In genomic region chr2:129314880-129315279, GRCm38 (mm10) we compare ENCODE assay signal across 31 mouse cellular contexts. TPM values are rescaled to one million over a fixed set of nuclear protein-coding genes. Genes with fewer than 3 reads are reported as not detected.
DNase-seq lines count a peak whose midpoint lies in the region; ATAC-seq lines count a peak whose summit lies in the region.
"Had no signal": no experiment of that assay in that cellular context is flagged by ENCODE, and none has a peak within 500 bp of the region (broad histone marks: within the 10 kb centered on the region; RNA-seq: fewer than 3 reads in every experiment).

No protein-coding gene starts in this region.

- no peaks in the 10 kb centered on the region for H3K27me3 ChIP-seq in megakaryocyte, embryonic 14.5 days (replicated peaks)
- H3K27me3 ChIP-seq: CH12.LX; embryonic facial prominence, embryonic 13.5 days; embryonic facial prominence, embryonic 15.5 days; forebrain, embryonic 12.5 days; Patski had no signal

- H3K9me3 ChIP-seq in megakaryocyte, embryonic 14.5 days = no peaks in the 10 kb centered on the region
- H3K9me3 ChIP-seq: embryonic facial prominence, embryonic 13.5 days; embryonic facial prominence, embryonic 15.5 days; forebrain, embryonic 10.5 days; forebrain, embryonic 12.5 days; G1E had no signal

- peak; percentile 51 for ATAC-seq in granulocyte monocyte progenitor cell, adult 5-6 weeks (replicated peaks; ENCODE audit: poor library complexity, severe bottlenecking)
- ATAC-seq: forebrain, embryonic 14.5 days; Patski had no signal

- DNase-seq in heart, adult 11 months = peak; percentile 36
- no peak for DNase-seq in heart, postnatal 4 days
- peak; percentile 12 for DNase-seq in naive thymus-derived CD4-positive, alpha-beta T cell, adult 2 months (ENCODE audit: low read depth)
- DNase-seq in ovary, postnatal 14 days (ENCODE audit: low spot score) = no peak
- no peak for DNase-seq in layer of hippocampus, postnatal 10 days (ENCODE audit: low spot score in 2 of 2)
- DNase-seq in cerebellum, postnatal 14 days = no peak
- DNase-seq: adrenal gland, adult 8-10 months; adrenal gland, postnatal 14 days; adrenal gland, postnatal 36 days; B cell, adult 2 months; cerebellum, adult 11-12 months; cerebellum, adult 2 months; cerebellum, adult 9-10 months; cerebellum, postnatal 10 days; cerebellum, postnatal 36 days; embryo, embryonic 11 days had no signal

- H3K4me3 ChIP-seq in megakaryocyte, embryonic 14.5 days (replicated peaks) = peak overlapping the region; percentile 40
- H3K4me3 ChIP-seq: embryonic facial prominence, embryonic 13.5 days; embryonic facial prominence, embryonic 15.5 days; erythroblast, embryonic 14.5 days; forebrain, embryonic 10.5 days; forebrain, embryonic 12.5 days had no signal

- H3K4me1 ChIP-seq in megakaryocyte, embryonic 14.5 days = peaks cover 92% of the 10 kb centered on the region
- H3K4me1 ChIP-seq: embryonic facial prominence, embryonic 13.5 days; embryonic facial prominence, embryonic 15.5 days; forebrain, embryonic 12.5 days had no signal

- peaks cover 27% of the 10 kb centered on the region for H3K36me3 ChIP-seq in megakaryocyte, embryonic 14.5 days (replicated peaks; ENCODE audit: low read length)
- H3K36me3 ChIP-seq: embryonic facial prominence, embryonic 13.5 days; embryonic facial prominence, embryonic 15.5 days; forebrain, embryonic 10.5 days; forebrain, embryonic 12.5 days; G1E had no signal

RNA-seq across cellular contexts. Expression of gene Il1a, which starts 5.1 kb away (rescaled TPM):
- total RNA-seq in heart, postnatal 4 days (2021) = under 1 TPM in 1 of 2 experiments, not detected in 1; 0.14 TPM
- not detected in 2 replicates for total RNA-seq in granulocyte monocyte progenitor cell, adult 5-6 weeks (2014; fragmentation: Nextera tagmentation)
- not detected in 2 replicates for total RNA-seq in granulocyte monocyte progenitor cell, adult 5-6 weeks (2017)
- polyA plus RNA-seq in megakaryocyte, embryonic 14.5 days (2012; ENCODE audit: insufficient read depth, low replicate concordance) = 1.3 TPM in 1 of 2 replicates, not detected in the other
- under 1 TPM in 1 of 2 experiments, not detected in 1; 0.56 TPM for total RNA-seq in layer of hippocampus, postnatal 10 days (2021)
- total RNA-seq: adrenal gland, adult 8-10 months; common myeloid progenitor, adult 5-6 weeks had no signal
- polyA plus RNA-seq: CD4-positive, CD25-positive, alpha-beta regulatory T cell, adult 4 months; embryonic facial prominence, embryonic 11.5 days; embryonic facial prominence, embryonic 13.5 days; embryonic facial prominence, embryonic 15.5 days; erythroblast, embryonic 14.5 days; forebrain, embryonic 10.5 days; G1E had no signal

RNA-seq across cellular contexts. Expression of gene Ckap2l, which starts 17.9 kb away (rescaled TPM):
- total RNA-seq in heart, postnatal 4 days (2021) = 10 to 100 TPM; 37.8 to 45.4 TPM
- total RNA-seq in granulocyte monocyte progenitor cell, adult 5-6 weeks (2014; fragmentation: Nextera tagmentation) = 17.1 and 49.8 TPM in 2 replicates
- total RNA-seq in granulocyte monocyte progenitor cell, adult 5-6 weeks (2017) = 55.3 and 56.6 TPM in 2 replicates
- polyA plus RNA-seq in megakaryocyte, embryonic 14.5 days (2012; ENCODE audit: insufficient read depth, low replicate concordance) = 9.6 and 47.7 TPM in 2 replicates
- total RNA-seq in layer of hippocampus, postnatal 10 days (2021) = 1 to 10 TPM; 3.3 to 4.1 TPM

RNA-seq across cellular contexts. Expression of gene Il1b, which starts 56.1 kb away (rescaled TPM):
- total RNA-seq in heart, postnatal 4 days (2021) = under 1 TPM in 1 of 2 experiments, not detected in 1; 0.25 TPM
- not detected in 2 replicates for total RNA-seq in granulocyte monocyte progenitor cell, adult 5-6 weeks (2014; fragmentation: Nextera tagmentation)
- 0.52 and 4.5 TPM in 2 replicates for total RNA-seq in granulocyte monocyte progenitor cell, adult 5-6 weeks (2017)
- 2.2 and 4.8 TPM in 2 replicates for polyA plus RNA-seq in megakaryocyte, embryonic 14.5 days (2012; ENCODE audit: insufficient read depth, low replicate concordance)
- total RNA-seq in layer of hippocampus, postnatal 10 days (2021) = not detected
- polyA plus RNA-seq: activated CD4-positive, CD25-positive, alpha-beta regulatory T cell, adult 4 months; erythroblast, embryonic 14.5 days; forebrain, embryonic 10.5 days; forebrain, embryonic 12.5 days; forebrain, embryonic 14.5 days; Patski had no signal

Comparison
In these comparisons a context has a peak if more than half of its experiments do, and no peak if none do; other contexts are left out.
1. DNase-seq: peak in heart, adult 11 months (single experiment) and naive thymus-derived CD4-positive, alpha-beta T cell, adult 2 months (single experiment); none in heart, postnatal 4 days (single experiment), ovary, postnatal 14 days (single experiment), layer of hippocampus, postnatal 10 days (0 of 2) and cerebellum, postnatal 14 days (0 of 2).